Mouse (Mus musculus): Measurements from ENCODE around the gene C1qtnf1. TPM values are rescaled to one million over a fixed set of nuclear protein-coding genes. Genes with fewer than 3 reads are reported as not detected.
A peak's percentile ranks its signal among the peaks of the same experiment; 100 is the strongest.

The C1qtnf1 gene
- polyA plus RNA-seq, 1 experiment from 2014 or later = 1.1 TPM

DNA sequence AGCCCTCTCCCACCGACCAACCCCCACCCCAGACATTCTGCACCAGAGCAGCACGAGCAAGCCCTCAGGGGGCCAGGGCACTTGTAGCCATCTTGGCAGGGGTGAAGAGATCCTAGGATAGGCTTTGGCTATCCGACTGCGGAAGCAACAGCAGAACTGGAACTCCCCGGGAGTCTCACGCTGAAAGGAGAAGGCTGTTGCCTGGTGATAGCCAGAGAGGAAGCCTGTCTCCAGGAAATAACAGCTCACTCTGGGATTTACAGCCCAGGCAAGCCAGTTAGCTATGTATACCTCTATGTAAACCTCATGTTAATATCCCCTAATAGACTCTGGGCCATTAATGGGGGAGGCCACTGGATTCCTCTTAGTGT is 27.5 kb upstream of the C1qtnf1 start:
- WGBS = 51% methylated on average over 6 of the region's 6 CpGs
- Histone ChIP-seq H3K4me3 (ENCODE audit: low read depth, low read length) (no peak overlapping the region), H3K27ac (ENCODE audit: low read depth, low read length) (0 out of 2 replicates have a peak overlapping the region, but pooled peaks have one; percentile 6), H3K36me3 (ENCODE audit: control insufficient read depth, insufficient read depth, low read length) (no peaks in the 10 kb centered on the region), H3K9me3 (ENCODE audit: control insufficient read depth, low read length) (no peaks in the 10 kb centered on the region), H3K4me1 (replicated peaks; ENCODE audit: control insufficient read depth, insufficient read depth, low read length) (no peaks in the 10 kb centered on the region), H3K27me3 (ENCODE audit: control insufficient read depth, insufficient read depth, low read length) (no peaks in the 10 kb centered on the region), H3K4me2 (replicated peaks; ENCODE audit: low read depth, low read length) (no peak overlapping the region), H3K9ac (ENCODE audit: low read depth, low read length) (no peak overlapping the region)
- no peak for DNase-seq (ENCODE audit: low spot score)
- no peak for ATAC-seq (ENCODE audit: low FRiP score)

DNA sequence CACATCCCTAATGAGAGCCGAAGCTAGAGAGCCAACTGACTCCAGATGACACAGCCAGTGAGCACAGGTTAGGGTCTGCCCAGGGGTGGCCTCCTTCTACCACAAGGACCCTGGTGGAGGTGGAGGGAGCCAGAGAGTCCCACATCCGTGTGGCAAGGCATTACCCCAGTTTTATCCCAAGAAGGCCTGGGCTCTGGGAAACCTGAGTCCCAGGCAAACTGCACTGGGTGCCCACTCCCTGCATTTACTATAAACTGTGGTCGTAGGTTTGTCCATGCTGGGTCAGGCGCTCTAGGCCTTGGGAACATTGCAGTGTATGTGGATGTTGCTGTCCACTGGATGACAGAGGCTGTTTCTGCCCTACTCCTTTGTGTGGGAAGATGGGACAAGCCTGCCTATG is 26.8 kb upstream of the C1qtnf1 start:
- Histone ChIP-seq H3K9ac (ENCODE audit: low read depth, low read length) (no peak overlapping the region), H3K4me1 (replicated peaks; ENCODE audit: control insufficient read depth, insufficient read depth, low read length) (no peaks in the 10 kb centered on the region), H3K27me3 (ENCODE audit: control insufficient read depth, insufficient read depth, low read length) (no peaks in the 10 kb centered on the region), H3K9me3 (ENCODE audit: control insufficient read depth, low read length) (no peaks in the 10 kb centered on the region), H3K27ac (ENCODE audit: low read depth, low read length) (no peak overlapping the region), H3K4me2 (replicated peaks; ENCODE audit: low read depth, low read length) (no peak overlapping the region), H3K36me3 (ENCODE audit: control insufficient read depth, insufficient read depth, low read length) (no peaks in the 10 kb centered on the region), H3K4me3 (ENCODE audit: low read depth, low read length) (no peak overlapping the region)
- DNase-seq (ENCODE audit: low spot score) (no peak), ATAC-seq (ENCODE audit: low FRiP score) (no peak)
- WGBS = 83% methylated on average over 4 of the region's 4 CpGs

DNA sequence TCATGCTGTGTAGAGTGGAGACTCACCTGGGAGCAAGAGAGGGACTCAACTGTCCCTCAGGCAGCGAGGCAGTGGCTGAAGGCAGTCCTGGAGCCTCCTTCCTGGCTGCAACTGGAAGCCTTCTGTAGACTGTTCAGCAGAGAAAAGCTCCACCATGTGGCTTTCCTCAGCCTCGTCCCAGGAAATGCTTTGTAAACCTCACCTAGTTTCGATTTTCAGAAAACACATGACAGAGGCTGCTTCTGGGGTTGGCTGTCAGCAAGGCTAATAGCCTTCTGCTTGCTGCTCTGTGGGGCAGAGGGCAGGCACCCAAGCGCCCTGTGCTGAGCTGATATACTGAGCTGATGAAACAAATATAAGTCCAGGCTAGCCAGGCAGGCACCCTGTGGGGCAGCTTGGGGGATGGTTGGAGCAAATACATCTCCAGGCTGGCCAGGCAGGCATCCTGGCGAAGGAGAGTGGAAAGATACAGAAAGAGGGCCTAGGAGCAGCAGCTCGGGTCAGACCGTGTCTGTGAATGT is 26.2 kb upstream of the C1qtnf1 start, which contains the start of gene Lgals3bp:
Gene Lgals3bp, minus strand, starts transcription at position 333 of the 521 bp plus-strand sequence.
- WGBS = 63% methylated on average over 7 of the region's 7 CpGs
- DNase-seq (ENCODE audit: low spot score) (no peak), ATAC-seq (ENCODE audit: low FRiP score) (no peak)
- H3K27me3 ChIP-seq (ENCODE audit: control insufficient read depth, insufficient read depth, low read length) = no peaks in the 10 kb centered on the region
- no peak within 1 kb of the TSS for H3K9ac ChIP-seq (ENCODE audit: low read depth, low read length)
- H3K9me3 ChIP-seq (ENCODE audit: control insufficient read depth, low read length) = no peaks in the 10 kb centered on the region
- no peak within 1 kb of the TSS for H3K27ac ChIP-seq (ENCODE audit: low read depth, low read length)
- 0 out of 2 replicates have a peak, but pooled peaks cover 2% of the 10 kb centered on the region for H3K36me3 ChIP-seq (ENCODE audit: control insufficient read depth, insufficient read depth, low read length)
- H3K4me1 ChIP-seq (replicated peaks; ENCODE audit: control insufficient read depth, insufficient read depth, low read length) = no peaks in the 10 kb centered on the region
- no peak within 1 kb of the TSS for H3K4me2 ChIP-seq (replicated peaks; ENCODE audit: low read depth, low read length)
- no peak within 1 kb of the TSS for H3K4me3 ChIP-seq (ENCODE audit: low read depth, low read length)

DNA sequence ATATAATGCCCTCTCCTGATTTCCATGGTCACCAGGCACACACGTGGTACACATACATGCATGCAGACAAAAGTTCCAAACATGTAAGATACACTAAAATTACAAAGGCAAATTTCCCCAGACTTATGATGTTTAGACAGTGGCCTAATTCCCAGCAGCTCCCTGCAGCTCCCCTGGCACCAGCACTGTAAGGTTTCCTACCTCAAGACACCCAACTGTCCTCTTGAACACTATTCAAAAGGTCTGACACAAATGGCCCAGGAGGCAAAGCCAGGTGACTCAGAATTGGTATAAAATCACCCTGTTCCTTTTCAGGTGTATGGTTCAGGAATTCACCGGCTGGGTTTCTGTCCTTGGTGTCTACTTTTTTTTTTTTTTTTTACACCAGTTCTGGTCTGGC is 24.8 kb upstream of the C1qtnf1 start:
- no peaks in the 10 kb centered on the region for H3K4me1 ChIP-seq (replicated peaks; ENCODE audit: control insufficient read depth, insufficient read depth, low read length)
- 0 out of 2 replicates have a peak, but pooled peaks cover 5% of the 10 kb centered on the region for H3K36me3 ChIP-seq (ENCODE audit: control insufficient read depth, insufficient read depth, low read length)
- no peaks in the 10 kb centered on the region for H3K9me3 ChIP-seq (ENCODE audit: control insufficient read depth, low read length)
- no peak overlapping the region for H3K9ac ChIP-seq (ENCODE audit: low read depth, low read length)
- no peak for ATAC-seq (ENCODE audit: low FRiP score)
- 88% methylated on average over 2 of the region's 2 CpGs for WGBS
- H3K27me3 ChIP-seq (ENCODE audit: control insufficient read depth, insufficient read depth, low read length) = no peaks in the 10 kb centered on the region
- no peak overlapping the region for H3K4me2 ChIP-seq (replicated peaks; ENCODE audit: low read depth, low read length)
- no peak overlapping the region for H3K27ac ChIP-seq (ENCODE audit: low read depth, low read length)
- H3K4me3 ChIP-seq (ENCODE audit: low read depth, low read length) = no peak overlapping the region
- no peak for DNase-seq (ENCODE audit: low spot score)

DNA sequence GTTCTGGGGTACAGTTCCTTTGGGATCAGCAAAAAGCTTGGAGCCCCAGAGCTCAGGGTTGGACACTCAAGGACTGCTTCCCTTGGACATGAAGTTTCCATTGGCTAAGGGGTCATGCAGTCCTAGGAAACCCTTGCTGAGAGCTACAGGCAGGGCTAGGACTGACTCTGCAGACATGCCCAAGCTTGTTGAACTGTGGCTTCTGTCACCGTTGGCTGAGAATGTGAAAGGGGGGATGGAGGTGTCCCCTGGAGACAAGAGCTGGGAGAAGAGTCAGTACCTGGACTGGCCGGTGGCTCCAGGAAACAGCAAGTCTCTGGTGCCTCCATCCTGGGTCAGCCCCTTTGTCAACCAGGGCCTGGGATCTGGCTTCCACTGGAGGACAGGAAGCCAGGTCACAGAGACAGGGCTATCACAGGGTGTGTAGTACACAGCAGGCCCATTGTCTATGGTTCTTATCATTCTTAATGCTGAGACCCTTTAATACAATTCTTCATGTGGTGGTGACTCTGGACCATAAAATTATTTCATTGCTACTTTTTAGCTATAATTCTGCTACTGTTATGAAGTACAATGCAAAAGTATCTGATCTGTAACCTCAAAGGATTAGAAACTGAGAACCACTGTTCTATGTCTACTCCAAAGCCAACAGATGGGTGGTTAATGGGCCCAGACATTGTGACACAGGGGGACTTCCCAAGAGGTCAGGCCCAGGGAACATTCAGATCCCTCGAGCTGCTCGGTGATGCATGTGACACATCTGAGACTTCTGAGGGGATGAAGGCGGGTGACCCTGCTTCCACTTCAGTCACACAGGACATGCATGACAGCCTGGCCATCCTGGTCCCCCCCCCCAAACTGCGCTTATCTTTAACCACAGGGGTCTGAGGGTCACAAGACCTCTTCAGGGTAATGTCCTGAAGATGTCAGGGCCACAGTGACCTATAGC is 23.8 kb upstream of the C1qtnf1 start:
- no peaks in the 10 kb centered on the region for H3K27me3 ChIP-seq (ENCODE audit: control insufficient read depth, insufficient read depth, low read length)
- 70% methylated on average over 6 of the region's 6 CpGs for WGBS

DNA sequence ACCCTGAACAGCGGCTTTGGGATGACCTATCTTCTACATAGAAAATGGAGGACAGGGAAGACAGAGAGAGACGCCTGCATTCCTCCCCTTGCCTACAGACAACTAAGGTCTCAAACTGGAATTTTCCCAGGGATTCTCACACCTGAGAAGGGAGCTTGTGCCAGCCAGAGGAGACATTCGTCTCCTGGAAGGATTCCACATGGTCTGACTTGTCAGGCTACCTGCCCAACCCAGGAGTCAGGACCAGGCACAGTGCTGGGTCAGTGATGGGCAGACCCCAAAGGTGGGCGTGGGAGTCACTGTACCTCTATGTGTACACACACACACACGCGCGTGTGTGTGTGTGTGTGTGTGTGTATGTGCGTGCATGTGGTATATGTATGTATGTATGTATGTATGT is 22.7 kb upstream of the C1qtnf1 start:
- Histone ChIP-seq H3K4me2 (replicated peaks; ENCODE audit: low read depth, low read length) (no peak overlapping the region), H3K27ac (ENCODE audit: low read depth, low read length) (no peak overlapping the region), H3K9ac (ENCODE audit: low read depth, low read length) (no peak overlapping the region), H3K9me3 (ENCODE audit: control insufficient read depth, low read length) (no peaks in the 10 kb centered on the region), H3K36me3 (ENCODE audit: control insufficient read depth, insufficient read depth, low read length) (0 out of 2 replicates have a peak, but pooled peaks cover 5% of the 10 kb centered on the region), H3K4me1 (replicated peaks; ENCODE audit: control insufficient read depth, insufficient read depth, low read length) (no peaks in the 10 kb centered on the region), H3K27me3 (ENCODE audit: control insufficient read depth, insufficient read depth, low read length) (no peaks in the 10 kb centered on the region), H3K4me3 (ENCODE audit: low read depth, low read length) (no peak overlapping the region)
- DNase-seq (ENCODE audit: low spot score) (no peak), ATAC-seq (ENCODE audit: low FRiP score) (no peak)
- 95% methylated on average over 8 of the region's 8 CpGs for WGBS

More for the DNA sequence above, 23.8 kb upstream of the C1qtnf1 start:
- Histone ChIP-seq H3K36me3 (ENCODE audit: control insufficient read depth, insufficient read depth, low read length) (0 out of 2 replicates have a peak, but pooled peaks cover 5% of the 10 kb centered on the region), H3K4me3 (ENCODE audit: low read depth, low read length) (no peak overlapping the region), H3K4me2 (replicated peaks; ENCODE audit: low read depth, low read length) (no peak overlapping the region), H3K9ac (ENCODE audit: low read depth, low read length) (no peak overlapping the region), H3K27ac (ENCODE audit: low read depth, low read length) (no peak overlapping the region), H3K9me3 (ENCODE audit: control insufficient read depth, low read length) (no peaks in the 10 kb centered on the region), H3K4me1 (replicated peaks; ENCODE audit: control insufficient read depth, insufficient read depth, low read length) (no peaks in the 10 kb centered on the region)
- DNase-seq (ENCODE audit: low spot score) (no peak), ATAC-seq (ENCODE audit: low FRiP score) (no peak)

DNA sequence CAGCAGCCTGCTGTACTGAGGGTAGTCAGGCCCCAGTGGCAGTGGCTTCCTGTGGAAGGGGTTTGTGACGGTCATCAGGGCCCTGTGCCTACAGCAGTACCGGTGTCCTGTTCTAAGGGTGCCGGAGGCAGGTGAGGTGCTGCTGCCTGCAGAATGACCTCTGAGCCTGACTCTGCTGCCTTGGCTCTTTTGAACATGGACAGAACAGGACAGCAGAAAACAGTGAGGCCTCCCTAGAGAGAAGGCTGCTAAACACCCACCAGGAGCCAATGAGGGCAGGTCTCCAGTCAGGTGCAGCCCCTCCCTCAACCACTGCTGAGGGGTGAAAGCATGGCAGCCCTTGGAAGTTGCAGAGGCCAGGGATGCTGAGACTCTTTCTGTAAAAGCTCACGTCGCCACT is 21.5 kb upstream of the C1qtnf1 start:
- Histone ChIP-seq H3K36me3 (ENCODE audit: control insufficient read depth, insufficient read depth, low read length) (0 out of 2 replicates have a peak, but pooled peaks cover 5% of the 10 kb centered on the region), H3K4me1 (replicated peaks; ENCODE audit: control insufficient read depth, insufficient read depth, low read length) (no peaks in the 10 kb centered on the region), H3K9ac (ENCODE audit: low read depth, low read length) (no peak overlapping the region; the same call in 1 of the 2 replicates), H3K27ac (ENCODE audit: low read depth, low read length) (no peak overlapping the region), H3K9me3 (ENCODE audit: control insufficient read depth, low read length) (no peaks in the 10 kb centered on the region), H3K4me3 (ENCODE audit: low read depth, low read length) (no peak overlapping the region), H3K4me2 (replicated peaks; ENCODE audit: low read depth, low read length) (no peak overlapping the region), H3K27me3 (ENCODE audit: control insufficient read depth, insufficient read depth, low read length) (no peaks in the 10 kb centered on the region)
- no peak for DNase-seq (ENCODE audit: low spot score)
- no peak for ATAC-seq (ENCODE audit: low FRiP score)
- WGBS = 89% methylated on average over 5 of the region's 5 CpGs

DNA sequence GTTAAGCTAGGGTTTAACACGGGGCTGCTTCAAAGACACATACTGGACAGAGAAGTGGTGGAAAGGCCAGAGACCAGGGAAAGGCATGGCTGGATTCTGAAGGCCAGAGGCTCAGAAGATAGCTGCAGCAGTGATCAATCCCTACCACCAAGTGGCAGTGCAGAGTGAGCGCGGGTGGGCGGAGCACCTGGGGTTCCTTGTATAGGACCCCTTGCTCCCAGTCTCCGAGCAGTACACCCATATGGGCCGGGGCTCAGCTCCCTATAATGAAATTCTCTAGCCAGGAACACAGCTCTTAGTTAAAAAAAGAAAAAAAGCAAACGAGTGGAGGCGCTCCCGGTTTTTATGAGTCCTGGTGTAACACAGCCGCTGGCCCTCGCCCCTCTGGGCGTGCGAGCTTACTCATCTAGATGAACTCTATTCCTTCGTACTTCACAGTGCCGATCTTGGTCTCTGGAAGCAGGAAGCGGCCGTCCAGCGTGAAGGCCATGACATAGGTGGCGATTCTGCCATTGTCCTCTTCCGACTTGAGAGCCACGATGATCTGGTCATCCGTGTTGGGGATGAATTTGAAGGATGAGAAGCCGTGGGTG is 20.6 kb upstream of the C1qtnf1 start:
- 0 out of 2 replicates have a peak, but pooled peaks cover 5% of the 10 kb centered on the region for H3K36me3 ChIP-seq (ENCODE audit: control insufficient read depth, insufficient read depth, low read length)
- H3K27ac ChIP-seq (ENCODE audit: low read depth, low read length) = no peak overlapping the region
- no peak for DNase-seq (ENCODE audit: low spot score)
- H3K4me3 ChIP-seq (ENCODE audit: low read depth, low read length) = no peak overlapping the region
- no peaks in the 10 kb centered on the region for H3K9me3 ChIP-seq (ENCODE audit: control insufficient read depth, low read length)
- H3K4me2 ChIP-seq (replicated peaks; ENCODE audit: low read depth, low read length) = no peak overlapping the region
- no peaks in the 10 kb centered on the region for H3K4me1 ChIP-seq (replicated peaks; ENCODE audit: control insufficient read depth, insufficient read depth, low read length)
- no peak for ATAC-seq (ENCODE audit: low FRiP score)
- H3K27me3 ChIP-seq (ENCODE audit: control insufficient read depth, insufficient read depth, low read length) = no peaks in the 10 kb centered on the region
- 80% methylated on average over 23 of the region's 23 CpGs for WGBS
- no peak overlapping the region for H3K9ac ChIP-seq (ENCODE audit: low read depth, low read length)

Data from hindbrain, embryonic 11.5 days (tissue).